Mouse (Mus musculus): Measurements from ENCODE around the gene Gys2. TPM values are rescaled to one million over a fixed set of nuclear protein-coding genes. Genes with fewer than 3 reads are reported as not detected.

Gys2 gene
- polyA plus RNA-seq, 1 experiment from 2014 or later: not detected

Other genes starting within 250 kb of the Gys2 start
- gene Iapp, start 174.7 kb downstream of the Gys2 start, polyA plus RNA-seq (2014; fragmentation: Nextera tagmentation; extraction: Ambion mirVana): not detected in 2 replicates
- gene Slco1a5, start 150.1 kb downstream of the Gys2 start, polyA plus RNA-seq (2014; fragmentation: Nextera tagmentation; extraction: Ambion mirVana): 0.12 and 0.14 TPM in 2 replicates
- gene Pyroxd1, start 127.5 kb downstream of the Gys2 start, polyA plus RNA-seq (2014; fragmentation: Nextera tagmentation; extraction: Ambion mirVana): 16.6 and 22.2 TPM in 2 replicates
- gene Recql, start 86.0 kb downstream of the Gys2 start, polyA plus RNA-seq (2014; fragmentation: Nextera tagmentation; extraction: Ambion mirVana): 37.6 and 37.9 TPM in 2 replicates
- gene Golt1b, start 85.9 kb downstream of the Gys2 start, polyA plus RNA-seq (2014; fragmentation: Nextera tagmentation; extraction: Ambion mirVana): 120 and 122 TPM in 2 replicates
- 0.56 and 0.78 TPM in 2 replicates for gene Spx, start 59.7 kb downstream of the Gys2 start, polyA plus RNA-seq (2014; fragmentation: Nextera tagmentation; extraction: Ambion mirVana)
- 517 and 530 TPM in 2 replicates for gene Ldhb, start 34.8 kb upstream of the Gys2 start, polyA plus RNA-seq (2014; fragmentation: Nextera tagmentation; extraction: Ambion mirVana)
- 3.4 and 3.6 TPM in 2 replicates for gene Kcnj8, start 98.5 kb upstream of the Gys2 start, polyA plus RNA-seq (2014; fragmentation: Nextera tagmentation; extraction: Ambion mirVana)
- gene Abcc9, start 229.2 kb upstream of the Gys2 start, polyA plus RNA-seq (2014; fragmentation: Nextera tagmentation; extraction: Ambion mirVana): 1.5 and 1.7 TPM in 2 replicates

Data from neural tube, embryonic 11.5 days (tissue).